Mouse (Mus musculus) gastrocnemius, adult 2 months (tissue): Measurements from ENCODE around the gene Krt23. TPM values are rescaled to one million over a fixed set of nuclear protein-coding genes. Genes with fewer than 3 reads are reported as not detected.

Source experiments
- DNase-seq: peaks from one replicate; pipeline ENCODE4 v3.0.0; 2022
- H3K27ac ChIP-seq: fragments of 200-600 bp; 2 replicates; pipeline ENCODE4 v1.8.1; 2022; ENCODE audit warnings: mild to moderate bottlenecking
- H3K4me3 ChIP-seq: fragments of 200-600 bp; 2 replicates; pipeline ENCODE4 v1.8.1; 2022; ENCODE audit warnings: mild to moderate bottlenecking, moderate library complexity
- CTCF ChIP-seq: fragments of 200-600 bp; IDR thresholded peaks from 2 replicates; pipeline ENCODE4 v1.8.1; 2022; ENCODE audit warnings: antibody characterized with exemption, mild to moderate bottlenecking, moderate library complexity
- intact Hi-C: fragments of 180-260 bp; cut with DNase I; formaldehyde crosslinking; loops from one replicate; pipeline ENCODE4 v1.15.1; 2025
- long read RNA-seq, 2 experiments: library from polyadenylated mRNA; stranded (forward); transcript quantifications; one replicate each; pipeline ENCODE4 v2.0.0; 2021
- total RNA-seq, 2 experiments: library from RNA; stranded (reverse); gene quantifications; 2 replicates each; pipeline ENCODE4 v1.2.3; 2021

Gene Krt23
- total RNA-seq = not detected
- long read RNA-seq, experiment 1 = 0 reads
- long read RNA-seq, experiment 2 = 0 reads

GRCm38 (mm10) chr11:99492733-99493573 is at the start of gene Krt23:
TSS of gene Krt23 (minus strand) at chr11:99493137.
- TF ChIP-seq CTCF = no peak
- Histone ChIP-seq H3K4me3 (no peak within 1 kb of the TSS), H3K27ac (no peak within 1 kb of the TSS)
- DNase-seq = no peak
- intact Hi-C loops = no loop called here

GRCm38 (mm10) chr11:99539721-99540120 is 46.8 kb upstream of the Krt23 start:
- H3K27ac ChIP-seq = no peak overlapping the region
- H3K4me3 ChIP-seq = no peak overlapping the region
- TF ChIP-seq CTCF = no peak
- intact Hi-C loops = no loop called here
- no peak for DNase-seq

GRCm38 (mm10) chr11:99521288-99521860 is 28.4 kb upstream of the Krt23 start, which contains the start of gene Krt39:
TSS of gene Krt39 (minus strand) at chr11:99521338.
- Histone ChIP-seq H3K4me3 (no peak within 1 kb of the TSS), H3K27ac (no peak within 1 kb of the TSS)
- TF ChIP-seq CTCF = no peak
- DNase-seq = no peak
- intact Hi-C loops = no loop called here

- H3K27ac ChIP-seq = no peak overlapping the region
- no peak for TF ChIP-seq CTCF
- DNase-seq = no peak
- H3K4me3 ChIP-seq = no peak overlapping the region
- intact Hi-C loops = no loop called here
Observed at GRCm38 (mm10) chr11:99514098-99514497, 21.2 kb upstream of the Krt23 start.

GRCm38 (mm10) chr11:99500095-99500805 is 7.3 kb upstream of the Krt23 start:
- Histone ChIP-seq H3K4me3 (no peak overlapping the region), H3K27ac (no peak overlapping the region)
- intact Hi-C loops = no loop called here
- DNase-seq = no peak
- TF ChIP-seq CTCF = no peak

GRCm38 (mm10) chr11:99496460-99496859 is 3.5 kb upstream of the Krt23 start:
- no peak overlapping the region for H3K4me3 ChIP-seq
- TF ChIP-seq CTCF = no peak
- no peak overlapping the region for H3K27ac ChIP-seq
- intact Hi-C loops = no loop called here
- no peak for DNase-seq

- TF ChIP-seq CTCF = no peak
- intact Hi-C loops = no loop called here
- Histone ChIP-seq H3K27ac (no peak overlapping the region), H3K4me3 (no peak overlapping the region)
- DNase-seq = no peak
Observed at GRCm38 (mm10) chr11:99494741-99495140, 1.8 kb upstream of the Krt23 start.

- intact Hi-C loops = no loop called here
- Histone ChIP-seq H3K4me3 (no peak overlapping the region), H3K27ac (no peak overlapping the region)
- TF ChIP-seq CTCF = no peak
- no peak for DNase-seq
Observed at GRCm38 (mm10) chr11:99493574-99493850, 575 bp upstream of the Krt23 start.

- DNase-seq = no peak
- intact Hi-C loops = no loop called here
- Histone ChIP-seq H3K27ac (no peak overlapping the region), H3K4me3 (no peak overlapping the region)
- no peak for TF ChIP-seq CTCF
Observed at GRCm38 (mm10) chr11:99491040-99491439, 1.9 kb downstream of the Krt23 start.

GRCm38 (mm10) chr11:99490624-99491023 is 2.3 kb downstream of the Krt23 start:
- DNase-seq = no peak
- intact Hi-C loops = no loop called here
- Histone ChIP-seq H3K27ac (no peak overlapping the region), H3K4me3 (no peak overlapping the region)
- no peak for TF ChIP-seq CTCF

- no peak for TF ChIP-seq CTCF
- intact Hi-C loops = no loop called here
- Histone ChIP-seq H3K4me3 (no peak overlapping the region), H3K27ac (no peak overlapping the region)
- DNase-seq = no peak
Observed at GRCm38 (mm10) chr11:99489233-99489632, 3.7 kb downstream of the Krt23 start.

- Histone ChIP-seq H3K27ac (no peak overlapping the region), H3K4me3 (no peak overlapping the region)
- TF ChIP-seq CTCF = no peak
- intact Hi-C loops = no loop called here
- DNase-seq = no peak
Observed at GRCm38 (mm10) chr11:99474981-99475380, 18.0 kb downstream of the Krt23 start.

GRCm38 (mm10) chr11:99473433-99473832 is 19.5 kb downstream of the Krt23 start:
- no peak overlapping the region for H3K27ac ChIP-seq
- no peak overlapping the region for H3K4me3 ChIP-seq
- no peak for TF ChIP-seq CTCF
- DNase-seq = no peak
- intact Hi-C loops = no loop called here
